Mouse (Mus musculus) ES-E14 (cell line): ENCODE data around the gene Rab14. TPM values are rescaled to one million over a fixed set of nuclear protein-coding genes. Genes with fewer than 3 reads are reported as not detected.

ENCODE experiments used
- DNase-seq: peaks from one replicate; pipeline ENCODE4 v3.0.0-alpha.2; 2013; ENCODE audit warnings: low read depth, low spot score
- H3K27ac ChIP-seq: 2 replicates; pipeline ENCODE4 v1.5.1; 2012; ENCODE audit warnings: low read depth, mild to moderate bottlenecking, low read length, moderate library complexity, mixed read lengths; ENCODE audit not compliant: poor library complexity, insufficient read depth, severe bottlenecking
- H3K36me3 ChIP-seq: 2 replicates; pipeline ENCODE4 v1.6.1; 2012; ENCODE audit warnings: mild to moderate bottlenecking, low read length, moderate library complexity, mixed read lengths; ENCODE audit not compliant: control insufficient read depth, poor library complexity, insufficient read depth, severe bottlenecking
- H3K4me1 ChIP-seq, 2 experiments: fragments of 150-350 bp in 1 of 2; sonication (generic) in 1 of 2; 2 replicates each; pipeline ENCODE4 v1.6.1; 2012; ENCODE audit warnings: low read length in 2 of 2, mild to moderate bottlenecking in 1 of 2, mixed read lengths in 1 of 2; ENCODE audit not compliant: control insufficient read depth in 2 of 2, insufficient read depth in 2 of 2, poor library complexity in 1 of 2
- H3K4me3 ChIP-seq, 2 experiments: fragments of 150-350 bp in 1 of 2; sonication (generic) in 1 of 2; 2 replicates each; pipeline ENCODE4 v1.5.1; 2012; ENCODE audit warnings: low read length in 2 of 2, low read depth in 1 of 2, mild to moderate bottlenecking in 1 of 2, mixed read lengths in 1 of 2; ENCODE audit not compliant: insufficient read depth in 1 of 2, poor library complexity in 1 of 2, severe bottlenecking in 1 of 2
- H3K9ac ChIP-seq: 2 replicates; pipeline ENCODE4 v1.6.1; 2012; ENCODE audit warnings: low read depth, mild to moderate bottlenecking, low read length, mixed read lengths; ENCODE audit not compliant: poor library complexity, insufficient read depth, severe bottlenecking
- H3K9me3 ChIP-seq: fragments of 150-350 bp; sonication (generic); 2 replicates; pipeline ENCODE4 v1.6.1; 2012; ENCODE audit warnings: low read depth, mild to moderate bottlenecking, low read length; ENCODE audit not compliant: control insufficient read depth, insufficient read depth
- CHD2 ChIP-seq: IDR thresholded peaks from 2 replicates; pipeline ENCODE4 v1.6.1; 2014; ENCODE audit warnings: mild to moderate bottlenecking, low read depth, low read length, inconsistent platforms
- HCFC1 ChIP-seq: IDR thresholded peaks from 2 replicates; pipeline ENCODE4 v1.6.1; 2012; ENCODE audit warnings: low read length, inconsistent platforms, borderline replicate concordance; ENCODE audit not compliant: insufficient read depth
- MAFK ChIP-seq: IDR thresholded peaks from 2 replicates; pipeline ENCODE4 v1.6.1; 2014; ENCODE audit warnings: mild to moderate bottlenecking, low read depth, low read length, inconsistent platforms; ENCODE audit not compliant: insufficient read depth
- ZC3H11A ChIP-seq: IDR thresholded peaks from 2 replicates; pipeline ENCODE4 v1.6.1; 2012; ENCODE audit warnings: low read depth, mild to moderate bottlenecking, inconsistent platforms, low read length, borderline replicate concordance
- ZNF384 ChIP-seq: IDR thresholded peaks from 2 replicates; pipeline ENCODE4 v1.6.1; 2012; ENCODE audit warnings: low read depth, low read length, inconsistent platforms
- in situ Hi-C, 2 experiments: fragments of 600-800 bp; cut with MboI; formaldehyde crosslinking; loops; one replicate each; pipeline ENCODE4 v1.15.1; 2025; ENCODE audit warnings: low sequenced_read_pairs in 2 of 2, inconsistent platforms in 1 of 2; ENCODE audit not compliant: unreplicated experiment in 2 of 2
- total RNA-seq: library from RNA; depleted of rRNA; stranded (reverse); fragments of 300-350 nt; gene quantifications from 2 replicates; pipeline ENCODE4 v1.2.3, GENCODE M21; 2012; rRNA removed

The Rab14 gene
- total RNA-seq = 34.0 and 39.5 TPM in 2 replicates

DNA sequence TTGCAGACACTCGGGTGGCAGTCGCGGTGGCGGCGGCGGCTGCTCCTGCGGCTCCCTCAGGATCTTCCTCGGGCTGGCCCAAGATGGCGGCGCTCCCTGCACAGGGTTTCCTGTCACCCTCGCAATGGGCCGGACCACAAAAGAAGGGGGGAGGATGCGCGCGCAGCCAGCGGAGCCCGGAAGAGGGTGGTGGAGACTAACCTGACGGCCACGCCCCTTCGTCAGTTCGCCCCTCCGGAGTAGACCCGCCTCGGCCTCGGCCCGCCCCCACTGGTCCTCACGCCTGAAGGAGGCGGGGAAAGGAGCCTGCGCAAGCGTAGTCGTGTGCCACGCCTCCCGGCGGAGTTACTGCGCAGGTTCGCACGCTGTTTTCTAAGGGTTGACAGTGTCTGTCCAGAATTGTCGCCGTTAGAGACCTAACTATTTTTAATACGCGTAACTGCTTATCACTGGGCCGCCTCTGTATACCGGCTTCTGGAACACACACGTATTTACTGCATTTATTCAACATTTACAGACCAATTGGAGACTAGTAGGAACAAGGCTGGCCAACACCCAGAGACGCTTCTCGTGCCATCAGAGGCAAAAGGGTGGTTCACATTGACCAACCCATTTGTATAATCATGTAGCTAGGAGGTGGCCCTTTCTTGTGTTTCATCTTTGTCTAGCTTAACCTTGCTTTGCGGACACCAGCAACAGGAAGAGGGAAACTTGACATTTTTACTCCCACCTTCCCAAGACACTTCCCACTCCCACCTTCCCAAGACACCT is at the start of gene Rab14:
TSS of gene Rab14 (minus strand) at position 223 of the 771 bp plus-strand sequence.
- peak within 1 kb of the TSS; percentile 89 to 91 for H3K4me3 ChIP-seq
- H3K9ac ChIP-seq = peak within 1 kb of the TSS; percentile 95
- peak; percentile 97 for DNase-seq
- H3K9me3 ChIP-seq = no peaks in the 10 kb centered on the region
- H3K27ac ChIP-seq = peak within 1 kb of the TSS; percentile 50
- peak; percentile 62 for TF ChIP-seq HCFC1
- no peak for TF ChIP-seq MAFK
- no peaks in the 10 kb centered on the region for H3K4me1 ChIP-seq
- in situ Hi-C loops = no loop called here
- no peaks in the 10 kb centered on the region for H3K36me3 ChIP-seq

DNA sequence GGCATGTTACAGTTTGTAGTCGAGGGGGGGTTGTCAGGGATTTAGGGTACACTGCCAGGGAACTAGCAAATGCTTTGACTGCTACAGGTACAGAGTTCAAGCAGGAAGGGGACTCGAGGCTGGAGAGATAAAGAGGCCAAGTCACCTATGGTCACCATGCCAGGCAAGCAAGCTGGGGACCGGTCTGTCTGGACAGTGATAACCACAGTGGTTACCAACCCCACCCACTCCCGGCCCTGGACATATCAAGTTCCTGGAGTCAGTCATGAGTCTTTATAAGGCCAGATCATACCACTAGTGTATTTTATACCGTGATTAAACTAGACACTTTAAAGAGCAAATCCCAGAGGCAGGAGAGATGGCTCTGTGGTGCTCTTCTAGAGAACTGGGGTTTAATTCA is 46.8 kb upstream of the Rab14 start:
- Histone ChIP-seq H3K36me3 (no peaks in the 10 kb centered on the region), H3K9ac (no peak overlapping the region), H3K4me1 (peaks cover 0 to 9% of the 10 kb centered on the region in 2 experiments; a peak in 1 of 4 replicates), H3K9me3 (no peaks in the 10 kb centered on the region), H3K27ac (no peak overlapping the region), H3K4me3 (no peak overlapping the region)
- TF ChIP-seq HCFC1 (no peak), ZNF384 (no peak), ZC3H11A (no peak), MAFK (no peak), CHD2 (no peak)
- no peak for DNase-seq
- in situ Hi-C loops = no loop called here

DNA sequence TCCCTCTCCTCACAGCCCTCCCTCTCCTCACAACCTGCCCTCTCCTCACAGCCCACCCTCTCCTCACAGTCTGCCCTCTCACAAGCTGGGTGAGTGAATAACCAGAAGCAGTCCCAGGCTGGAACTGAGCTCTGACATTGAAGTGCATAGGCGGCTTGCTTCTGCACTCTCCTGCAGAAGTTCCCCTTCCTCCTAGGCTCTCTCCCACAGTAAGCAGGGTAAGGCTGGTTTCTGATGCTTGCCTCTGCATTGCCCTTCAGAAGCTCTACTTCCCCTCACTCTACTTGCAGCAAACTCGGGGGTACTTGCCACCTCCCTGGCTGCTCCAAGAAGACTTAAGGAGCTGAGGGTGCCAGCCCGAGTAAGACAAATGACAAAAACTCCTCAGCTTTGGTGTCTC is 43.3 kb upstream of the Rab14 start:
- TF ChIP-seq CHD2 (no peak), ZNF384 (no peak)
- in situ Hi-C loops = no loop called here
- DNase-seq = no peak

DNA sequence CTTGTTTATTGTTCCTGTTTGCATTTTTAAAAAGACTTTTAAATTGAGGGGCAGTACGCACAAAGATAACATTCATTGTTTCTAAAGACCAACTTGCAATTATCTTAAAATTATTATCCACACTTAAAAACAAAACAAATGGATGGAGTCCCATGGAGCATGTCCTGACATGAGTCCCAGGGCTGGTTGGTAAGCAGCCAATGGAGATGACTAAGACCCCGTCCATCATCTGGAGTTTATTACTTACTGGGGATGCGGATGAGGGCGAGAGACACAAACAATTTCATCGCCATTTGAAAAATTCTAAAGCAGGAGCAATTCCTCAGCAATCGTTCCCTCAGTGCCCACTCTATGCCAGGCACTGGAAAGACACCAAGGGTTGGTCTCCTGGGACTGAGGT is 34.1 kb upstream of the Rab14 start:
- Histone ChIP-seq H3K9ac (no peak overlapping the region), H3K27ac (no peak overlapping the region), H3K4me3 (no peak overlapping the region), H3K36me3 (no peaks in the 10 kb centered on the region), H3K4me1 (no peaks in the 10 kb centered on the region; a peak in 1 of 4 replicates), H3K9me3 (no peaks in the 10 kb centered on the region)
- TF ChIP-seq ZC3H11A = no peak
- TF ChIP-seq CHD2 = no peak
- no peak for TF ChIP-seq HCFC1
- no peak for TF ChIP-seq MAFK
- no peak for TF ChIP-seq ZNF384
- in situ Hi-C loops = no loop called here
- no peak for DNase-seq

More for the DNA sequence above, 43.3 kb upstream of the Rab14 start:
- Histone ChIP-seq H3K4me3 (no peak overlapping the region), H3K4me1 (peaks cover 0 to 2% of the 10 kb centered on the region in 2 experiments; a peak in 1 of 4 replicates), H3K27ac (peak overlapping the region; percentile 10; the same call in 1 of the 2 replicates), H3K9ac (no peak overlapping the region), H3K9me3 (no peaks in the 10 kb centered on the region), H3K36me3 (no peaks in the 10 kb centered on the region)

DNA sequence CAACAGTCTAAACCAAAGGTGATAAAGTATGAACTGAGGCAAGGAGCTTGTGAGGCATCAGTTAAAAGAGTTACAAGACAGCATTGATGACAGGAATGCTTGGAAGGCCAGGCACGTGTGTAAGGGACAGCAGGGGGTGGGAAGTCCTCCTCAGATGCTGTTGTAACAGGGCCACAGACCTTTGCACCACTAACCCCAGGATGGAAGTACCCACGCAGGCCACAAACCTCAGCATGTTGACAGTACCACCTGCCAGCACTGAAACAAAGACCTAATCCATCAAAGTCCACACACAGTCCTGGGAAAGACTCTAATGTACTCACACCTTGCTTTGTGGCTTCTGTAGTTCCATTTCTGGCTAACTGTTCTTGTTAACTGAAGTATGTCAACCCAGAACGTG is 33.0 kb upstream of the Rab14 start:
- TF ChIP-seq ZC3H11A = no peak
- TF ChIP-seq MAFK = no peak
- TF ChIP-seq CHD2 = no peak
- no peak for TF ChIP-seq HCFC1
- H3K4me1 ChIP-seq = no peaks in the 10 kb centered on the region; a peak in 1 of 4 replicates

More for the DNA sequence above, 33.0 kb upstream of the Rab14 start:
- Histone ChIP-seq H3K9me3 (no peaks in the 10 kb centered on the region), H3K4me3 (no peak overlapping the region), H3K36me3 (no peaks in the 10 kb centered on the region), H3K27ac (no peak overlapping the region), H3K9ac (no peak overlapping the region)
- in situ Hi-C loops = no loop called here
- DNase-seq = no peak
